Mouse (Mus musculus): ENCODE data around the gene Adamts18. TPM values are rescaled to one million over a fixed set of nuclear protein-coding genes. Genes with fewer than 3 reads are reported as not detected.
"Not testable (repeated sequence)": the region's sequence is repeated elsewhere in the genome, so short reads cannot be mapped to it uniquely, and the experiment has no call there.

Gene Adamts18
- polyA plus RNA-seq, 1 experiment from 2014 or later, result 3.0 TPM

DNA sequence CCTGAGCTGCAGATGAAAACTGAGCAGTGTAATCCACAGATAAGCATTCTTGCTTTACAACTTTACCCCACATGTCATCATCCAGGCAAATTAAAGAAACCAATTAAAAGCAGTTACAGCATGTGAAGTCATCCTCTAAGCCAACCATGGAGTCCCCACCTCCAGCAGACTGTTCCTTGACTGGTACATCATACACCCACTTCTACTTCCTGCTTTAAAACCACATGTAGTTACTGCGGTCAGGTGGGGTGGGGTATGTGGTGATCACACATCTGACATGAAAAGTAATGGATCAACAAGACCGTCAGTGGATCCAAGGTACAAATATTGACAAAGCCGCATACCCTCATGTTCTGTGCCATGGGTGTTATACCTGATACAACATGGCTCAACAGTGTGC lies 21.3 kb downstream of the Adamts18 start:
- no peak overlapping the region for H3K27ac ChIP-seq (replicated peaks; ENCODE audit: low read depth, low read length)
- H3K4me3 ChIP-seq (replicated peaks; ENCODE audit: low read depth, low read length), result no peak overlapping the region
- H3K27me3 ChIP-seq (ENCODE audit: control insufficient read depth, insufficient read depth, low read length), result no peaks in the 10 kb centered on the region
- no peaks in the 10 kb centered on the region for H3K4me1 ChIP-seq (ENCODE audit: control insufficient read depth, insufficient read depth, low read length)
- WGBS, result 97% methylated on average over 3 of the region's 3 CpGs
- no peaks in the 10 kb centered on the region for H3K36me3 ChIP-seq (ENCODE audit: control insufficient read depth, insufficient read depth, low read length)
- no peak for ATAC-seq (ENCODE audit: low FRiP score, low TSS enrichment)
- H3K9me3 ChIP-seq (ENCODE audit: control insufficient read depth, low read length), result no peaks in the 10 kb centered on the region
- H3K4me2 ChIP-seq (ENCODE audit: low read length), result no peak overlapping the region
- no peak for DNase-seq
- no peak overlapping the region for H3K9ac ChIP-seq (replicated peaks; ENCODE audit: low read length)

DNA sequence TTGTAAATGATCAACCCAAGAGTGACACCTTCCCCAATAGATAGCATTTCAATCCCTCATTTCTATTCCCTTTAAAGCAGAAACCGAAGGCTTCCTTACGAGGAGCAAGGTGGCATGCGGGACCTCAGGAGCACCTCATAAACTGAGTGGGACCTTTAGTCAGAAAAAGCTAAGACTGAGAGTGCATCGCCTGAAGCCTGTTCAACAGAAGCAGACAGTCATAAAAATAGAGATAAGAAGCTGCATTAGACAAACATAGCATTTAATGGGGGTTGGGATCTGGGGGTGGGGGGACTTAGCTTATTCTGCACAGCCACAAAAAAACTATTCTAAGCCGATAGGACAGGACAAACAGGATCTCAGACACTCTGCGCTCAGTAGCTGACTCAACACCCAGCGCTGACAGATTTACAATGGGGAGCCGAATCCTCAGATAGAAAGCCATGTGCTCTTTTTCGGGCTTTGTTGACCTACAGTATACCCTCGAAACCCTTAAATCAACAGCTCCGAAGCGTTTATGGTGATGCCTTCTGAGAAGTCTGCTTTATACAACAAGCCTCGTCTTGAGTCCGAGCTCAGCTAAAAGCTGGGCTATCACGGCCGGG lies 27.5 kb downstream of the Adamts18 start:
- Histone ChIP-seq H3K27ac (replicated peaks; ENCODE audit: low read depth, low read length) (no peak overlapping the region), H3K4me1 (ENCODE audit: control insufficient read depth, insufficient read depth, low read length) (no peaks in the 10 kb centered on the region), H3K9me3 (ENCODE audit: control insufficient read depth, low read length) (no peaks in the 10 kb centered on the region), H3K36me3 (ENCODE audit: control insufficient read depth, insufficient read depth, low read length) (no peaks in the 10 kb centered on the region), H3K4me2 (ENCODE audit: low read length) (no peak overlapping the region), H3K27me3 (ENCODE audit: control insufficient read depth, insufficient read depth, low read length) (no peaks in the 10 kb centered on the region), H3K9ac (replicated peaks; ENCODE audit: low read length) (no peak overlapping the region), H3K4me3 (replicated peaks; ENCODE audit: low read depth, low read length) (no peak overlapping the region)
- 88% methylated on average over 16 of the region's 16 CpGs for WGBS
- DNase-seq, result no peak
- ATAC-seq (ENCODE audit: low FRiP score, low TSS enrichment), result no peak

DNA sequence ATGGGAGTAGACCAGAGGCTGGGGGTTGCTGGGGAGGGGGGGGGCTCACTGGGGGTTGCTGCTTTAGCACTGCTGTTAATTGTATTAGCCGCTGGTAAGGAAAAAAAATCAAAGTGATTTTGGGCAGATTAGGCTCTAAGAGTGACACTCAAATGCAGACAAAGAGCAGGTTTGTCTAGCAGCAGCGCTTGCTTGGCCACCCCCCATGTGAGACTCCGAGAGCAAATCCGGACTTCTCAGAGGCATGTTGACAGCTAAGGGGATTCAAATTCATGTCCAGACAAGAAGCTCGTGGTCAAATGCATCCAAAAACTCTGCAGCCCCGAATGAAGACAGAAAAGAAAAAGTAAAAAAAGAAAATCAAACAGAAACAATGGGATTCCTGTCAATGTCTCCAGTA lies 34.6 kb downstream of the Adamts18 start:
- H3K4me1 ChIP-seq (ENCODE audit: control insufficient read depth, insufficient read depth, low read length), result no peaks in the 10 kb centered on the region
- no peak for ATAC-seq (ENCODE audit: low FRiP score, low TSS enrichment)
- DNase-seq, result peak; percentile 6
- H3K27me3 ChIP-seq (ENCODE audit: control insufficient read depth, insufficient read depth, low read length), result no peaks in the 10 kb centered on the region
- no peak overlapping the region for H3K4me2 ChIP-seq (ENCODE audit: low read length)
- H3K36me3 ChIP-seq (ENCODE audit: control insufficient read depth, insufficient read depth, low read length), result no peaks in the 10 kb centered on the region
- WGBS, result 30% methylated on average over 6 of the region's 6 CpGs
- no peak overlapping the region for H3K9ac ChIP-seq (replicated peaks; ENCODE audit: low read length)
- no peak overlapping the region for H3K4me3 ChIP-seq (replicated peaks; ENCODE audit: low read depth, low read length)
- no peaks in the 10 kb centered on the region for H3K9me3 ChIP-seq (ENCODE audit: control insufficient read depth, low read length)
- no peak overlapping the region for H3K27ac ChIP-seq (replicated peaks; ENCODE audit: low read depth, low read length)

DNA sequence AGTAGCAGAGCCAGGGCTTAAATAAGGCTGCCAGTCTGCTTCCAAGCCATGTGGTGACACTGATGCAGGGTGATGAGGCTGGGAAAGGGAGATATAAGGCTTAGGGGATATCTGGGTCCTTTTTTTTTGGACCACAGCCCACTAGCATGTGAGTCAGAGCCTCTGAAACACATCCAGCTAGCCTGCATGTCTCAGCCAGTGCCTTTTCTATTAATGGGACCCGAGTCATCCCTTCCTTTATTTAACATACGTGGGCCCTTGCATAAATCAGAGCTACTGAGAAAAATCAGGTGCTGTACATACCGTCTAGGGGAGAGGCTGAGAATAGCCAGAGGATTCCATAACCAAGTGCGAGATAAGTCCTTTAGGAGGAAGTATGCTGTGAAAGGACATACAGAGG lies 37.0 kb downstream of the Adamts18 start:
- no peaks in the 10 kb centered on the region for H3K36me3 ChIP-seq (ENCODE audit: control insufficient read depth, insufficient read depth, low read length)
- no peak overlapping the region for H3K9ac ChIP-seq (replicated peaks; ENCODE audit: low read length)
- H3K4me3 ChIP-seq (replicated peaks; ENCODE audit: low read depth, low read length), result no peak overlapping the region
- no peak overlapping the region for H3K27ac ChIP-seq (replicated peaks; ENCODE audit: low read depth, low read length)
- peak; percentile 1 for DNase-seq
- H3K4me1 ChIP-seq (ENCODE audit: control insufficient read depth, insufficient read depth, low read length), result no peaks in the 10 kb centered on the region
- H3K4me2 ChIP-seq (ENCODE audit: low read length), result no peak overlapping the region
- no peaks in the 10 kb centered on the region for H3K27me3 ChIP-seq (ENCODE audit: control insufficient read depth, insufficient read depth, low read length)
- ATAC-seq (ENCODE audit: low FRiP score, low TSS enrichment), result no peak
- 82% methylated on average over 4 of the region's 4 CpGs for WGBS
- no peaks in the 10 kb centered on the region for H3K9me3 ChIP-seq (ENCODE audit: control insufficient read depth, low read length)

DNA sequence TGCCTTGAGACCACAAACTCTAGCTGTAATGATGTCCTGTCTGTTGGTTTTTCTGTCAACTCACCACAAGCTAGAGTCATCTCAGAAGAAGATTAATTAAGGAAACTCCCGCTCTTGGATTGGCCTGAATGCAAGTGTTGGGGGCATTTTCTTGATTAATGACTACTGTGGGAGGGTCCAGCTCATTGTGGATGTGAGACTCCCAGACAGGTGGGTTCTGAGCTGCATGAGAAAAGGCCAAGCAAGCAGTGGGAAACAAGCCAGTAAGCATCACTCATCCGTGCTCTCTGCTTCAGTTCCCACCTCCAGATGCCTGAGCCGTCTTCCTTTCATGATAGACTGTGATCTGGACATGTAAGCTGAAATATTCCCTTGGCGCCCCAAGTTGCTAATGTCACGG lies 38.6 kb downstream of the Adamts18 start:
- Histone ChIP-seq H3K4me3 (replicated peaks; ENCODE audit: low read depth, low read length) (no peak overlapping the region), H3K9me3 (ENCODE audit: control insufficient read depth, low read length) (no peaks in the 10 kb centered on the region), H3K4me1 (ENCODE audit: control insufficient read depth, insufficient read depth, low read length) (no peaks in the 10 kb centered on the region), H3K9ac (replicated peaks; ENCODE audit: low read length) (no peak overlapping the region), H3K36me3 (ENCODE audit: control insufficient read depth, insufficient read depth, low read length) (no peaks in the 10 kb centered on the region), H3K4me2 (ENCODE audit: low read length) (no peak overlapping the region), H3K27ac (replicated peaks; ENCODE audit: low read depth, low read length) (no peak overlapping the region), H3K27me3 (ENCODE audit: control insufficient read depth, insufficient read depth, low read length) (no peaks in the 10 kb centered on the region)
- no peak for ATAC-seq (ENCODE audit: low FRiP score, low TSS enrichment)
- WGBS, result 77% methylated on average over 5 of the region's 5 CpGs
- no peak for DNase-seq

DNA sequence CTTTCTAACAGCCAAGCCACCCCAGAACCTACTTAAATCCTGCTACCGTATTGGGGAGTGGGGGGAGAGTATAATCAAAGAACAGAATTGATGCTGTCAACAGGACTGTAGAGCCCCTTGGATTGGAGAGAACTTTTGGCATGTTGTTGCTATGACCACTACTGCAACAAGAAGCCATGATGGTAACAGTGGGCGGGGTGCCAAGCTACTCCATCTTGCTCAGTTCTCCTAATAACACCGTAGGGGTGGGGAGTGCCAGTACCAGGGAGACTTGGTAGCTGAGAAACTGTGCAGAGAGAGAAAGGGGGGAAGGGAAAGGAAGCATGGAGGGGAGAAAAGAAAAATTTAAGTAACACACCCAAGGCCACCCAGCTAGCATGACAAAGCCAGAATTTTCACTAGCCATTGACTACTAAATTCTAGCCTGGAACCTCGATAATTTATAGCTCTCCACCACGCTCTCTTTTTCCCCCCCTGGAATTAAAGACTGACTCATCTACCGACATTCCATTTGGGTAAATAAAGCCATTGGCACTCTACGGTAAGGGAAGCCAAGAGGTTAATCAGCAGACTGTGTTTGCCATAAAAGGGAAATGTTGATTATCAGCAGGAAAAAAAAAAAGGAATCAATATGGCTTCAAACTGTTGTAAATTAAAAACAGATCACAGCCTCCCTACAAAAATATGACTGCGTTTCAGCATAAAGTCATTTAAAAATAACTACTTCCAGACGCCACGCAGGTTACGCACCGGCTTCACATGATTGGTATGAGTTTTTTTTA lies 44.5 kb downstream of the Adamts18 start:
- no peak overlapping the region for H3K9ac ChIP-seq (replicated peaks; ENCODE audit: low read length)
- H3K9me3 ChIP-seq (ENCODE audit: control insufficient read depth, low read length), result no peaks in the 10 kb centered on the region
- 89% methylated on average over 12 of the region's 12 CpGs for WGBS
- no peaks in the 10 kb centered on the region for H3K27me3 ChIP-seq (ENCODE audit: control insufficient read depth, insufficient read depth, low read length)
- ATAC-seq (ENCODE audit: low FRiP score, low TSS enrichment), result no peak
- no peak overlapping the region for H3K4me2 ChIP-seq (ENCODE audit: low read length)
- peak; percentile 0 for DNase-seq
- no peaks in the 10 kb centered on the region for H3K4me1 ChIP-seq (ENCODE audit: control insufficient read depth, insufficient read depth, low read length)
- no peaks in the 10 kb centered on the region for H3K36me3 ChIP-seq (ENCODE audit: control insufficient read depth, insufficient read depth, low read length)
- H3K4me3 ChIP-seq (replicated peaks; ENCODE audit: low read depth, low read length), result no peak overlapping the region
- no peak overlapping the region for H3K27ac ChIP-seq (replicated peaks; ENCODE audit: low read depth, low read length)

DNA sequence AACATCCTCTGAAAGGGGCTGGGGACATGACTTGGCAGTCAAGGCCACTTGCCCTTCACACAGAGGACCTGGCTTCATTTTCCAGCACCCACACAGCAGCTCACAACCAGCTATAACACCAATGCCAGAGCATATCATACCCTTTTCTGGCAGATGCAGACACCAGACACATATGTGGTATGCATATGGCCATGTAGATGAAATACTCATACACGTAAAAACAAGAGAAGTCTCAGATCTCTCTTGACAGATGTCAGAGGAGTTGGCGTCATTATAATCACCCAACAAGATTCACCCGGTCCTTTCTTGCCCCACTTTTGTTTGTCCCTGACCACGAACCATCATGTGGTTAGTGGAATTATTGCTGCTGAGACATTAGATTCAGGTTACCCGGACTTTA lies 47.0 kb downstream of the Adamts18 start:
- Histone ChIP-seq H3K27ac (replicated peaks; ENCODE audit: low read depth, low read length) (no peak overlapping the region), H3K36me3 (ENCODE audit: control insufficient read depth, insufficient read depth, low read length) (no peaks in the 10 kb centered on the region), H3K4me3 (replicated peaks; ENCODE audit: low read depth, low read length) (no peak overlapping the region), H3K9me3 (ENCODE audit: control insufficient read depth, low read length) (no peaks in the 10 kb centered on the region), H3K27me3 (ENCODE audit: control insufficient read depth, insufficient read depth, low read length) (no peaks in the 10 kb centered on the region), H3K9ac (replicated peaks; ENCODE audit: low read length) (no peak overlapping the region), H3K4me1 (ENCODE audit: control insufficient read depth, insufficient read depth, low read length) (no peaks in the 10 kb centered on the region), H3K4me2 (ENCODE audit: low read length) (no peak overlapping the region)
- 69% methylated on average over 5 of the region's 5 CpGs for WGBS
- DNase-seq (peak; percentile 0), ATAC-seq (ENCODE audit: low FRiP score, low TSS enrichment) (no peak)

DNA sequence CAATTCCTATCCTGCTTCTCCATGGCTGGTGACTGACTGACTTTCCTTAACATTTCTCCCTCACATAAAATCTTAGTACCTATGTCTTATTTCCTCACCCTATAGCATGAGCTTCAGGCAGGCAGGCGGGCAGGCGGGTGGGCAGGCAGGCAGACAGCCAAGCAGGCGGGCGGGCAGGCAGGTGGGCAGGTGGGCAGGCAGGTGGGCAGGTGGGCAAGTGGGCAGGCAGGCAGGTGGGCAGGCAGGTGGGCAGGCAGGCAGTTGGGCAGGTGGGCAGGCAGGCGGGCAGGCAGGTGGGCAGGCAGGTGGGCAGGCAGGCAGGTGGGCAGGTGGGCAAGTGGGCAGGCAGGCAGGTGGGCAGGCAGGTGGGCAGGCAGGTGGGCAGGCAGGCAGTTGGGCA lies 48.0 kb downstream of the Adamts18 start:
- DNase-seq; H3K4me2 ChIP-seq (ENCODE audit: low read length); H3K4me1 ChIP-seq (ENCODE audit: control insufficient read depth, insufficient read depth, low read length); H3K36me3 ChIP-seq (ENCODE audit: control insufficient read depth, insufficient read depth, low read length); H3K4me3 ChIP-seq (replicated peaks; ENCODE audit: low read depth, low read length); H3K9me3 ChIP-seq (ENCODE audit: control insufficient read depth, low read length); ATAC-seq (ENCODE audit: low FRiP score, low TSS enrichment); H3K9ac ChIP-seq (replicated peaks; ENCODE audit: low read length); H3K27me3 ChIP-seq (ENCODE audit: control insufficient read depth, insufficient read depth, low read length); H3K27ac ChIP-seq (replicated peaks; ENCODE audit: low read depth, low read length): not testable (repeated sequence)
- 89% methylated on average over 5 of the region's 5 CpGs for WGBS

DNA sequence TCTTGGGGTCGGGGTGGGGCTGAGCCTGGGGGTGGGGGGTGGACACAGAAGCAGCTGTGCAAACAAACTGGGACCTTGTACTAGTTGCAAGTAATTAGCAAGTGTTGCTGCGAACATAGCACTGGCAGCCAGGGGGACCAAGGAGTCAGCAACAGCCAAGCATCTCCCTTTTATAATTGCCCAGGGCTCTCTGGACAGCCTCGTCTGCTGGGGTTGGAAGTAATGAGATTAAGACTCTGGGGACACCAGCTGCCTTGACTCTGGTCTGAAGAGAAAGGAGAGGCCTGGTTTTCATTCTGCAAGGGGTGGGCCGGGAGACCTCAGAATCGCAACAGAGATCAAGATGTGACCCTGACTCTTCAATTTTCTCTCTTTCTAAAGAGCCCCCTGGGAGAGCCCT lies 49.0 kb downstream of the Adamts18 start:
- Histone ChIP-seq H3K4me3 (replicated peaks; ENCODE audit: low read depth, low read length) (no peak overlapping the region), H3K4me1 (ENCODE audit: control insufficient read depth, insufficient read depth, low read length) (no peaks in the 10 kb centered on the region), H3K4me2 (ENCODE audit: low read length) (no peak overlapping the region), H3K27me3 (ENCODE audit: control insufficient read depth, insufficient read depth, low read length) (no peaks in the 10 kb centered on the region), H3K36me3 (ENCODE audit: control insufficient read depth, insufficient read depth, low read length) (no peaks in the 10 kb centered on the region), H3K9ac (replicated peaks; ENCODE audit: low read length) (no peak overlapping the region), H3K27ac (replicated peaks; ENCODE audit: low read depth, low read length) (no peak overlapping the region), H3K9me3 (ENCODE audit: control insufficient read depth, low read length) (no peaks in the 10 kb centered on the region)
- WGBS, result 35% methylated on average over 5 of the region's 5 CpGs
- DNase-seq (no peak), ATAC-seq (ENCODE audit: low FRiP score, low TSS enrichment) (no peak)

Data from midbrain, embryonic 14.5 days (tissue).